Mouse (Mus musculus): ENCODE data around the gene Chpt1.

- TF ChIP-seq HCFC1 (IDR thresholded peaks at IDR 0.05; ENCODE audit: borderline replicate concordance, insufficient read depth, low read length) = no peak
- TF ChIP-seq CHD2 (IDR thresholded peaks at IDR 0.05; ENCODE audit: low read depth, low read length) = no peak
Observed at GRCm38 (mm10) chr10:88514495-88514894, 10.6 kb upstream of the Chpt1 start.
